Mouse (Mus musculus) midbrain, postnatal 0 days (tissue): Measurements from ENCODE around the gene C130050O18Rik. TPM values are rescaled to one million over a fixed set of nuclear protein-coding genes. Genes with fewer than 3 reads are reported as not detected.

Source experiments
- ATAC-seq: fragments of 200-750 bp; cut with Nextera tagmentation; 2 replicates; pipeline ENCODE4 v1.8.0; 2017; ENCODE audit warnings: moderate number of reproducible peaks, mild to moderate bottlenecking, moderate TSS enrichment, moderate library complexity; ENCODE audit not compliant: low FRiP score
- DNase-seq: peaks from one replicate; pipeline ENCODE4 v3.0.0-alpha.2; 2015; ENCODE audit warnings: low spot score
- H3K27ac ChIP-seq: fragments of 300-500 bp; sonication (generic); 2 replicates; pipeline ENCODE4 v1.5.1; 2014; ENCODE audit warnings: low read depth, mild to moderate bottlenecking, low read length, mixed read lengths
- H3K27me3 ChIP-seq: fragments of 300-500 bp; sonication (generic); 2 replicates; pipeline ENCODE4 v1.6.1; 2014; ENCODE audit warnings: low read length, control low read depth, mixed read lengths; ENCODE audit not compliant: insufficient read depth
- H3K36me3 ChIP-seq: fragments of 300-500 bp; sonication (generic); 2 replicates; pipeline ENCODE4 v1.6.1; 2014; ENCODE audit warnings: low read length, control low read depth, mixed read lengths; ENCODE audit not compliant: insufficient read depth
- H3K4me1 ChIP-seq: fragments of 300-500 bp; sonication (generic); 2 replicates; pipeline ENCODE4 v1.6.1; 2014; ENCODE audit warnings: mild to moderate bottlenecking, control low read depth, antibody characterized with exemption, low read length, mixed read lengths; ENCODE audit not compliant: insufficient read depth
- H3K4me2 ChIP-seq: fragments of 300-500 bp; sonication (generic); 2 replicates; pipeline ENCODE4 v1.6.1; 2014; ENCODE audit warnings: low read depth, mild to moderate bottlenecking, low read length, mixed read lengths; ENCODE audit not compliant: poor library complexity, severe bottlenecking
- H3K4me3 ChIP-seq: fragments of 300-500 bp; sonication (generic); 2 replicates; pipeline ENCODE4 v1.5.1; 2014; ENCODE audit warnings: low read depth, mild to moderate bottlenecking, low read length, moderate library complexity
- H3K9ac ChIP-seq: fragments of 300-500 bp; sonication (generic); replicated peaks from 2 replicates; pipeline ENCODE4 v1.6.1; 2014; ENCODE audit warnings: mild to moderate bottlenecking, low read length, moderate library complexity, mixed read lengths; ENCODE audit not compliant: poor library complexity, severe bottlenecking
- H3K9me3 ChIP-seq: fragments of 300-500 bp; sonication (generic); 2 replicates; pipeline ENCODE4 v1.6.1; 2016; ENCODE audit warnings: low read length, control low read depth
- CTCF ChIP-seq: IDR thresholded peaks from 2 replicates; pipeline ENCODE4 v1.5.1; 2016; ENCODE audit warnings: antibody characterized with exemption, mild to moderate bottlenecking
- WGBS: fragments of 180-500 bp; shearing (Covaris S2); extraction: QIAGEN DNeasy Blood & Tissue Kit; methylation state at CpG from one replicate; pipeline ENCODE4 v1.1.7; 2014; 5-methylcytosine and 5-hydroxymethylcytosine counted together
- microRNA counts: library from miRNA; unstranded; fragments of <30 nt; microRNA quantifications from one replicate; lab custom pipeline; 2015
- microRNA-seq: library from miRNA; unstranded; fragments of <30 nt; microRNA quantifications from one replicate; pipeline ENCODE4, GENCODE M21; 2016; ENCODE audit warnings: borderline number of aligned reads
- polyA plus RNA-seq: library from polyadenylated mRNA; unstranded; fragments of >200 nt; fragmentation: Nextera tagmentation; extraction: Ambion mirVana; gene quantifications from 2 replicates; pipeline ENCODE4 v1.2.1, GENCODE M21; 2015
- total RNA-seq: library from RNA; depleted of rRNA; stranded (reverse); fragments of >200 nt; gene quantifications from 2 replicates; pipeline ENCODE4 v1.2.3, GENCODE M21; 2014; rRNA removed

C130050O18Rik gene
- total and polyA plus RNA-seq, 2 experiments from 2014 or later: not detected

DNA sequence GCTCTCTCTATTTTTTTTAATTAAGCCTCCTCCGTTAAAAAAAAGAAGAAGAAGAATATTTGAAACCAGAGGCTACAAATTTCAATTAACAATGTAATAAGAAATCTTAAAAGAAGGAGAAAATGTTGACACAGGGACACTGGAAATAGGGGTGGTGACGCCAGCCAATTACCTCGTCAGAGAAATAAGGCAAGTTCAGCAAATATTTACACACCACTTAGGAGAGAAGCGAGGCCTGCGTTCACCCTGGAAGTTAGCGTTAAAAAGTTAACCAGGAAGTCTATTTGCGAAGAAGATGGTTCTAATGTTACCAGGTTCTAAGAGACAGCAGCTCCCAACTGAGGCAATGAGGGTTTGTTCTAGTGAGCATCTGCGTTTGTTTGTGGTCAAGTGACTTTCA, 52.2 kb downstream of the C130050O18Rik start:
- H3K9me3 ChIP-seq: no peaks in the 10 kb centered on the region
- TF ChIP-seq CTCF: no peak
- no peak for DNase-seq
- H3K4me3 ChIP-seq: no peak overlapping the region
- no peaks in the 10 kb centered on the region for H3K27me3 ChIP-seq
- peaks cover 7% of the 10 kb centered on the region for H3K4me1 ChIP-seq
- H3K9ac ChIP-seq: no peak overlapping the region
- ATAC-seq: no peak
- H3K4me2 ChIP-seq: no peak overlapping the region
- peaks cover 5% of the 10 kb centered on the region; the same call in 1 of the 2 replicates for H3K36me3 ChIP-seq
- H3K27ac ChIP-seq: no peak overlapping the region
- WGBS: 93% methylated on average over 8 of the region's 8 CpGs

DNA sequence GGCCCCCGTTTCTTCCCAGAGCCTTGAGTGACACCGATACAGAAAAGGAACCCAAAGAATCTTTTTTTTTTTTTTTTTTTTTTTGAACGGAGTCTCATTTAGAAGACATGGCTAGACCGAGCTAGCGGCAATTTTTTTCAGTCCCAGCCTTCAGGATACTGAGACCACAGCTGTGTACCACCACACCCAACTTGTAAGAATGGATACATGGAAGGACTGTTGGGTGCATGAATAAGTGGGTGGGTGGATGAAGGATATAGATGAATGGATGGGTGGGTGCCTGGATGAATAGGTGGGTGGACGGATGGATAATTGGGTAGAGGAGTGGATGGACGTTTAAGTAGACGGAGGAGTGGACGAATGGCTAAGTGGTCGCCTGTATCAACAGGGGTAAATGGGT, 54.9 kb downstream of the C130050O18Rik start:
- 8% methylated on average over 10 of the region's 10 CpGs for WGBS
- no peaks in the 10 kb centered on the region for H3K27me3 ChIP-seq
- ATAC-seq: peak; percentile 42; the same call in 1 of the 2 replicates

DNA sequence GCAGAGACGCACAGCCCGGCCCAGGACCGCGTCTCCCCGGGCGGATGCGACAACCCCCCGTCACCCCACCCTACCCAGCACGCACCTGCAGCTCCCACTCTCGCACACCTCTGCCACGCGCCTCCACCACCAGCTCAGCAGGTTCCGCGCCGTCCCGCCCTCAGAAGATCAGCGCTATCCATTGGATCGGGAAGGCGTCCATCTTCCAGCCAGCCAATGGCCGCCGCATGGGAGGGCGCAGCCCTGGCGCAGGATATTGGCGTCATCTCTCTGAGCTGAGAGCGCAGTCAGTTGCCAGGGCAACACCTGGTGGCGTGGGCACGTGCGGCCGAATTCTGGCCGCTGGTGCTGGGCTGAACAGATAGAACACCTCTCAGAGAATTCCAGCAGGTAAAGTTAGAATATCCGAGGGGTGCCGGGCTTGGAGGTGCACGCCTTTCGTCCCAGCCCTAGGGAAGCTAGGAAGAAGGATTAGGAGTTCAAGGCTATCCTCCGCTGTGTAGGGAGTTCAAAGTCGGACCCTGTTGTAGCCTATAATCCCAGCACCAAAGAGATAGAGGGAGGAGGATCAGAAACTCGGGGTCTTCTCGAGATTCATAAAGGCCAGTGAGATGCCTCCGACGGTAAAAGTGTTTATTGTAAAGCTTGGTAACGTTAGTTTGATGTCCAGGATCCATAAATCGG, 55.4 kb downstream of the C130050O18Rik start, which contains the start of gene 3110082I17Rik:
TSS of gene 3110082I17Rik (minus strand) at position 144 of the 684 bp plus-strand sequence.
- DNase-seq (peak; percentile 99), ATAC-seq (peak; percentile 97)
- H3K9me3 ChIP-seq: no peaks in the 10 kb centered on the region
- H3K36me3 ChIP-seq: no peaks in the 10 kb centered on the region
- H3K4me2 ChIP-seq: peak within 1 kb of the TSS; percentile 84
- peak within 1 kb of the TSS; percentile 55 for H3K4me3 ChIP-seq
- no peaks in the 10 kb centered on the region for H3K27me3 ChIP-seq
- peaks cover 7% of the 10 kb centered on the region for H3K4me1 ChIP-seq
- no peak within 1 kb of the TSS for H3K27ac ChIP-seq
- peak within 1 kb of the TSS; percentile 59 for H3K9ac ChIP-seq
- 3% methylated on average over 42 of the region's 42 CpGs for WGBS
- TF ChIP-seq CTCF: no peak

More for the DNA sequence above, 54.9 kb downstream of the C130050O18Rik start:
- no peak for TF ChIP-seq CTCF
- no peak for DNase-seq
- Histone ChIP-seq H3K9ac (peak overlapping the region; percentile 59), H3K9me3 (no peaks in the 10 kb centered on the region), H3K27ac (no peak overlapping the region), H3K4me2 (peak overlapping the region; percentile 84), H3K36me3 (peaks cover 4% of the 10 kb centered on the region; the same call in 1 of the 2 replicates), H3K4me1 (peaks cover 7% of the 10 kb centered on the region), H3K4me3 (peak overlapping the region; percentile 55)

DNA sequence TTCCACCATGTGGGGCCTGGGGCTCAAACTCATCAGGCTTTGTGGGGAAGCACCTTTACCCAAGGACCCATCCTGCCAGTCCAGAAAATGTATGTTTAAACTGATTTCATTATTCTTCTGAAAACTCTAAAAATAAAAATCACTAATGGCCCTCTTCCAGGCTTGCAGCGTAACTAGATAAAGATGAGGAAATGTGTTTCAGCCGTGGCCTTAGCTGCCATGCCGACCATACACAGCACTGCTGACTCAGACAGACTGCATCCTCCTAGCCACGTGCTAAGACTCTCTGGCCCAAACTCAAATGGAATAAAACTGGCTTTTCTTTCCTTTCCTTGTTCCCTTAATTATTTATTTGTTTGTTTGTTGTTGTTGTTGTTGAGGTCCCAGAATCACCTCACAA, 59.8 kb downstream of the C130050O18Rik start:
- TF ChIP-seq CTCF: no peak
- DNase-seq (no peak), ATAC-seq (no peak)
- H3K27me3 ChIP-seq: no peaks in the 10 kb centered on the region
- no peak overlapping the region for H3K27ac ChIP-seq
- H3K9me3 ChIP-seq: no peaks in the 10 kb centered on the region
- H3K9ac ChIP-seq: no peak overlapping the region
- H3K4me3 ChIP-seq: no peak overlapping the region
- H3K4me1 ChIP-seq: no peaks in the 10 kb centered on the region
- WGBS: 67% methylated on average over 4 of the region's 4 CpGs
- no peaks in the 10 kb centered on the region for H3K36me3 ChIP-seq
- H3K4me2 ChIP-seq: no peak overlapping the region

MicroRNA genes within 50 kb of the gene (microRNA counts, 519-probe panel; counts per million panel counts)
- 528 counts per million, percentile 58 among the panel's probes with 10 or more counts for microRNA mmu-miR-339-3p (lab: Ali Mortazavi, UCI)
- 528 counts per million, percentile 58 among the panel's probes with 10 or more counts for microRNA mmu-miR-339-5p (lab: Ali Mortazavi, UCI)

Small RNA genes within 50 kb of the gene (microRNA-seq; reads per million reads assigned to microRNA genes)
- gene Mir339: 396 reads per million, percentile 61 among the genes with 10 or more reads in this experiment

Other genes with a start within 250 kb of the C130050O18Rik start
- 63.6 and 75.0 TPM in 2 replicates for gene Sun1, start 204.6 kb upstream of the C130050O18Rik start, total RNA-seq
- 32.1 and 35.3 TPM in 2 replicates for gene Sun1, start 204.6 kb upstream of the C130050O18Rik start, polyA plus RNA-seq
- 48.5 and 48.9 TPM in 2 replicates for gene Get4, start 153.0 kb upstream of the C130050O18Rik start, total RNA-seq
- gene Get4, start 153.0 kb upstream of the C130050O18Rik start, polyA plus RNA-seq: 135 and 142 TPM in 2 replicates
- 234 and 253 TPM in 2 replicates for gene Adap1, start 79.7 kb upstream of the C130050O18Rik start, total RNA-seq
- gene Adap1, start 79.7 kb upstream of the C130050O18Rik start, polyA plus RNA-seq: 141 and 152 TPM in 2 replicates
- 95.5 and 98.5 TPM in 2 replicates for gene Cox19, start 53.9 kb upstream of the C130050O18Rik start, total RNA-seq
- gene Cox19, start 53.9 kb upstream of the C130050O18Rik start, polyA plus RNA-seq: 79.4 and 90.0 TPM in 2 replicates
- not detected in 2 replicates for gene Cyp2w1, start 52.7 kb upstream of the C130050O18Rik start, total RNA-seq
- not detected in 2 replicates for gene Cyp2w1, start 52.7 kb upstream of the C130050O18Rik start, polyA plus RNA-seq
- 4.1 and 5.6 TPM in 2 replicates for gene Gpr146, start 27.6 kb upstream of the C130050O18Rik start, total RNA-seq
- gene Gpr146, start 27.6 kb upstream of the C130050O18Rik start, polyA plus RNA-seq: 3.0 and 3.9 TPM in 2 replicates
- 5.8 and 8.9 TPM in 2 replicates for gene Gper1, start 17.9 kb downstream of the C130050O18Rik start, total RNA-seq
- gene Gper1, start 17.9 kb downstream of the C130050O18Rik start, polyA plus RNA-seq: 5.8 and 7.1 TPM in 2 replicates
- gene 3110082I17Rik, start 55.2 kb downstream of the C130050O18Rik start, total RNA-seq: 4.3 and 7.9 TPM in 2 replicates
- gene 3110082I17Rik, start 55.2 kb downstream of the C130050O18Rik start, polyA plus RNA-seq: 14.9 and 15.1 TPM in 2 replicates
- gene Zfand2a, start 79.3 kb downstream of the C130050O18Rik start, total RNA-seq: 56.5 and 60.6 TPM in 2 replicates
- gene Zfand2a, start 79.3 kb downstream of the C130050O18Rik start, polyA plus RNA-seq: 30.4 and 35.0 TPM in 2 replicates
- 21.2 and 24.3 TPM in 2 replicates for gene Uncx, start 138.2 kb downstream of the C130050O18Rik start, total RNA-seq
- gene Uncx, start 138.2 kb downstream of the C130050O18Rik start, polyA plus RNA-seq: 15.5 and 20.0 TPM in 2 replicates